Mouse (Mus musculus) T-helper 17 cell (primary cell): ENCODE data around the gene Gm20388.

Experiments used
- in situ Hi-C, 2 experiments: fragments of 300-600 bp; cut with MboI, MseI; formaldehyde crosslinking; loops; 1 replicate in 1 of 2; 2 replicates in 1 of 2; pipeline ENCODE4 v1.15.1; 2025; ENCODE audit warnings: high pct_unique_total_duplicates in 2 of 2

Gm20388 gene

GRCm38 (mm10) chr8:123062721-123063120, 3152.1 kb downstream of the Gm20388 start, which contains the start of gene Spg7:
TSS of gene Spg7 (plus strand) at chr8:123062942.
- in situ Hi-C loops: no loop called here

- in situ Hi-C loops: no loop called here
Measured at GRCm38 (mm10) chr8:123064072-123064471, 3153.4 kb downstream of the Gm20388 start.

- in situ Hi-C loops: no loop called here
Measured at GRCm38 (mm10) chr8:123064809-123065213, 3154.2 kb downstream of the Gm20388 start.

GRCm38 (mm10) chr8:123065214-123066100, 3154.8 kb downstream of the Gm20388 start:
- in situ Hi-C loops: no loop called here

GRCm38 (mm10) chr8:123066101-123066683, 3155.6 kb downstream of the Gm20388 start:
- in situ Hi-C loops: no loop called here

- in situ Hi-C loops: no loop called here
Measured at GRCm38 (mm10) chr8:123071176-123071575, 3160.5 kb downstream of the Gm20388 start.

GRCm38 (mm10) chr8:123077213-123077612, 3166.6 kb downstream of the Gm20388 start:
- in situ Hi-C loops: no loop called here

GRCm38 (mm10) chr8:123082993-123083392, 3172.4 kb downstream of the Gm20388 start:
- in situ Hi-C loops: loop anchor here in 1 of 2 experiments (10.0 kb wide), 1 partner anchor 458 kb away; the partner anchor contains the start of gene Pabpn1l

- in situ Hi-C loops: loop anchor here in 1 of 2 experiments (10.0 kb wide), 1 partner anchor 459 kb away; the partner anchor contains the start of gene Pabpn1l
Measured at GRCm38 (mm10) chr8:123083610-123084009, 3173.0 kb downstream of the Gm20388 start.

GRCm38 (mm10) chr8:123087289-123087688, 3176.6 kb downstream of the Gm20388 start:
- in situ Hi-C loops: loop anchor here in 1 of 2 experiments (10.0 kb wide), 1 partner anchor 462 kb away; the partner anchor contains the start of gene Pabpn1l

GRCm38 (mm10) chr8:123097216-123097615, 3186.6 kb downstream of the Gm20388 start:
- in situ Hi-C loops: no loop called here

GRCm38 (mm10) chr8:123097786-123098584, 3187.3 kb downstream of the Gm20388 start:
- in situ Hi-C loops: no loop called here

- in situ Hi-C loops: loop anchor here (25.0 kb wide), 1 partner anchor 512 kb away; no protein-coding TSS in a partner anchor
Measured at GRCm38 (mm10) chr8:123100288-123100687, 3189.6 kb downstream of the Gm20388 start.

- in situ Hi-C loops: loop anchor here (25.0 kb wide), 1 partner anchor 511 kb away; no protein-coding TSS in a partner anchor
Measured at GRCm38 (mm10) chr8:123101244-123101643, 3190.6 kb downstream of the Gm20388 start.

GRCm38 (mm10) chr8:123101735-123102685, 3191.4 kb downstream of the Gm20388 start, which contains the start of gene Rpl13:
TSS of gene Rpl13 (plus strand) at chr8:123102350.
- in situ Hi-C loops: loop anchor here (25.0 kb wide), 1 partner anchor 510 kb away; no protein-coding TSS in a partner anchor

- in situ Hi-C loops: loop anchor here (25.0 kb wide), 1 partner anchor 509 kb away; no protein-coding TSS in a partner anchor
Measured at GRCm38 (mm10) chr8:123102855-123103254, 3192.2 kb downstream of the Gm20388 start.

GRCm38 (mm10) chr8:123103285-123103684, 3192.6 kb downstream of the Gm20388 start:
- in situ Hi-C loops: loop anchor here (25.0 kb wide), 1 partner anchor 509 kb away; no protein-coding TSS in a partner anchor

- in situ Hi-C loops: loop anchor here (25.0 kb wide), 1 partner anchor 508 kb away; no protein-coding TSS in a partner anchor
Measured at GRCm38 (mm10) chr8:123104046-123104767, 3193.6 kb downstream of the Gm20388 start.
